Mouse (Mus musculus) heart, adult 2 months (tissue): ENCODE data around the gene Stat5b.

ENCODE experiments used
- CTCF ChIP-seq: fragments of 200-600 bp; IDR thresholded peaks from 2 replicates; pipeline ENCODE4 v1.8.1; 2022; ENCODE audit warnings: antibody characterized with exemption, mild to moderate bottlenecking, moderate library complexity
- POLR2A ChIP-seq: fragments of 200-500 bp; IDR thresholded peaks from 2 replicates; pipeline ENCODE4 v1.6.1; 2011; ENCODE audit warnings: mild to moderate bottlenecking, low read depth, low read length, control low read depth; ENCODE audit not compliant: insufficient read depth

DNA sequence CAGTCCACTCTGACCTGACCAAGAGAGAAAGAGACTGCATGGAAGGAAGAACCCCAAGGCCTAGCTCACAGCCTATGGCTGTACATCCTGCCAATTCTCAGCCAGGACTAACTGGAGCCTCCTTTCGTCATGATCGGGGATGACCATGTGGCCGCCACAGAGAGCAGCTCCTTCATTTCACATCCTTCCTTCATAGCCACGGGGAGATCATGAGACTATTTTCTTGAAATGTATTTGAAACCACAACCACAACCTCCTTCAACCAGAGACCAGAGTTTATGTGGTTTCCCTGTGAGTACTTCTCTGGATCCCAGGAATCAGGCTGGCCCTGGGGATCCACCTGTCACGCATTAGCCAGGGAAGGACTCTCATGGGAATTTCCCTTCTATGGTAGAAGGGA is 2.5 kb upstream of the Stat5b start:
- TF ChIP-seq CTCF: no peak
- no peak for TF ChIP-seq POLR2A
